Mouse (Mus musculus) embryonic fibroblast, embryonic 13.5 days (primary cell): ENCODE measurements around the gene Zfpm1. TPM values are rescaled to one million over a fixed set of nuclear protein-coding genes. Genes with fewer than 3 reads are reported as not detected.

Experiments
- H3K27ac ChIP-seq: 2 replicates; pipeline ENCODE4 v1.5.1; 2012; ENCODE audit warnings: low read length, control low read depth, inconsistent platforms; ENCODE audit not compliant: insufficient read depth
- H3K4me1 ChIP-seq: 2 replicates; pipeline ENCODE4 v1.6.1; 2011; ENCODE audit warnings: low read length; ENCODE audit not compliant: control insufficient read depth, insufficient read depth
- H3K4me3 ChIP-seq: 2 replicates; pipeline ENCODE4 v1.5.1; 2011; ENCODE audit warnings: mild to moderate bottlenecking, control low read depth, low read length; ENCODE audit not compliant: insufficient read depth
- CTCF ChIP-seq: IDR thresholded peaks from 2 replicates; pipeline ENCODE4 v1.5.1; 2011; ENCODE audit warnings: mild to moderate bottlenecking, control low read depth, low read length, moderate library complexity, borderline replicate concordance; ENCODE audit not compliant: insufficient read depth
- POLR2A ChIP-seq: IDR thresholded peaks from 2 replicates; pipeline ENCODE4 v1.6.1; 2011; ENCODE audit warnings: low read depth, mild to moderate bottlenecking, control low read depth, low read length, moderate library complexity
- polyA plus RNA-seq: library from polyadenylated mRNA; stranded (reverse); fragments of >200 nt; gene quantifications from 2 replicates; pipeline ENCODE4 v1.2.4, GENCODE M21; 2011; ENCODE audit warnings: low read depth; ENCODE audit not compliant: missing spikeins, insufficient read length

Zfpm1 gene
- polyA plus RNA-seq, 1 experiment = 10.3 TPM

DNA sequence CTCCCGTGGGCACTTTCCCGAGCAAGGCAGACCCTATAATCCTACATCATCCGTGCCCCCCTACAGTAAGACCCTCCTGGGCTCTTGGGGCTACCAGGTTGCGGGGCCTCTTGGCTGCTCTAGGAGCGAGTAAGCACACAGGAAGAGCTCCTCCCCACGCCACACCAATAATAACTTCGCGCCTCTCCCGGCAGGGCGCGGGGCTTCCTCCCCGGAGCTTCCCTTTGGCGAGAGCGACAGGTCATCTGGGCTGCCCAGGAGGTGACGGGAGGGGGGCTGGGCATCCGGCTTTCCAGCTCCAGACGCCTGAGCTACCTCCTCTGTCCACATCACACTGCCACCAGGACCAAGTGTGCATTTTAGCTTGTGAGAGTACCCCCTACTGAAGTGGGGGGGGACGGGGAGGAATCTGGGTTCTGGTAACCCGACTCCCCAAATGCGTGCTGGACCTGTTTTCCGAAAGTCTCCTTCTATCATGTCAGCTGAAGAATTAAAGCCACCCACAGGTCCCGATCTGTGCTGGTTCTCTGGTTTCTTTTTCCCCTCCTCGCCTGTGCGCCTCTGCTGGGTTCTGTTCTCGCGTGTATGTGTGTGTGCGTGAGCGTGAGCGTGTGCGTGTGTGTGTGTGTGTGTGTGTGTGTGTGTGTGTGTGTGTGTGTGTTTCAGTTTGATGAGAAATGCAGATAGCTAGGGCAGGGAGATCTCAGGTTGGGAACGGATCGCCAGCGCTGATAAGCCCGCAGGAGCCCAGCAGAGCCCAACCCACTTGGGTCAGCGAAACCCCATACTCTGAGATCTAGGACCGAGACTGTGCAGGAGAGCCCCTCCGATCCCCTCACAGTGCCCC lies 1.6 kb downstream of the Zfpm1 start:
- no peak overlapping the region for H3K27ac ChIP-seq
- TF ChIP-seq CTCF (no peak), POLR2A (peak; percentile 23; the same call in 1 of the 2 replicates)
- H3K4me1 ChIP-seq = peaks cover 13% of the 10 kb centered on the region; the same call in 1 of the 2 replicates
- H3K4me3 ChIP-seq = peak overlapping the region; percentile 61

- TF ChIP-seq POLR2A (no peak), CTCF (peak; percentile 59; the same call in 1 of the 2 replicates)
- Histone ChIP-seq H3K27ac (no peak overlapping the region), H3K4me1 (peaks cover 13% of the 10 kb centered on the region; the same call in 1 of the 2 replicates), H3K4me3 (peak overlapping the region; percentile 61)
Measured at GRCm38 (mm10) chr8:122284203-122284658, 2.3 kb downstream of the Zfpm1 start.

GRCm38 (mm10) chr8:122284659-122285261 lies 2.8 kb downstream of the Zfpm1 start:
- TF ChIP-seq POLR2A (no peak), CTCF (no peak)
- Histone ChIP-seq H3K4me3 (no peak overlapping the region), H3K27ac (no peak overlapping the region), H3K4me1 (peaks cover 13% of the 10 kb centered on the region; the same call in 1 of the 2 replicates)

- no peak overlapping the region for H3K4me3 ChIP-seq
- TF ChIP-seq POLR2A (no peak), CTCF (no peak)
- no peak overlapping the region for H3K27ac ChIP-seq
- H3K4me1 ChIP-seq = peaks cover 10% of the 10 kb centered on the region; the same call in 1 of the 2 replicates
Measured at GRCm38 (mm10) chr8:122285727-122286126, 3.8 kb downstream of the Zfpm1 start.

GRCm38 (mm10) chr8:122286899-122287298 lies 5.0 kb downstream of the Zfpm1 start:
- no peak for TF ChIP-seq POLR2A
- TF ChIP-seq CTCF = no peak
- H3K27ac ChIP-seq = no peak overlapping the region
- H3K4me3 ChIP-seq = no peak overlapping the region
- H3K4me1 ChIP-seq = peaks cover 10% of the 10 kb centered on the region; the same call in 1 of the 2 replicates

DNA sequence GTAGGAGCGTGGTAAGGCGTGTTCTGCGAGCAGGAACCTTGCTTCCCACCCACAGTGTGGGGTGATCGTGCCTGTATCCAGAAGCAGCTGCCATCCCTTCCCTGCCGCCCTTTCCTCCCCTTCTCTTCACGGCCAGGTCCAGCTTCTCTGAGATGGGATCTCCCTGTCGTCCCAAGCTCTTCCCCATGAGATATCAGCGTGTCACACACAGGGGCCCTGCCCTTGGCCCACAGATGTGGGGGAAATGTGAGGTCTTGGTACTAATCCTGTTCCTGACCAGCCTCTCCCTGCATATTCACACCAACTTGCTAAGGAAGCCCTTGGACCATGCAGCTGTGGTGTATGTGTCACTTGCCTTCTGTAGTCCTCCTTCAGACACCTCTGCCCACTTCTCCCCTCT lies 5.8 kb downstream of the Zfpm1 start:
- peaks cover 10% of the 10 kb centered on the region; the same call in 1 of the 2 replicates for H3K4me1 ChIP-seq
- no peak for TF ChIP-seq POLR2A
- TF ChIP-seq CTCF = no peak
- no peak overlapping the region for H3K27ac ChIP-seq
- no peak overlapping the region for H3K4me3 ChIP-seq

DNA sequence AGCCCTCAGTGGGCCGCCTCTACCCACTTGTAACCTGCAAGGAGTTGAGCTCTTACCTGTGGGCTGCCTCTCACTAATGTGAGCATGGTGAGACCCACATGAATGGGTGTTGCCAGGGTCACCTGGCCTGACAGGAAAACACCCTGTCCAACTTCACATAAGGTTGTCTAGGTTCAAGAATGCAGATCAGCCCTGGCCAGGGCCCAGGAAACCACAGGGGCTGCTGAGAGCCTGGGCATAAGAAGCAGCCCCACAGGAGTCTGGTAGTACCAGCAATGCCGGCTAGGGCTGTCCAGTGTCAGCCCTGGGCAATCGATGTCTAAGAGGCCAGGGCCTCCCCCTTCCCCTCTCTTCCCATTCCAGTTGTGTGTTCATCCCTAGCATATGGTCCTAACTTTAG lies 6.4 kb downstream of the Zfpm1 start:
- TF ChIP-seq POLR2A (no peak), CTCF (no peak)
- Histone ChIP-seq H3K27ac (no peak overlapping the region), H3K4me1 (peaks cover 10% of the 10 kb centered on the region; the same call in 1 of the 2 replicates), H3K4me3 (no peak overlapping the region)

DNA sequence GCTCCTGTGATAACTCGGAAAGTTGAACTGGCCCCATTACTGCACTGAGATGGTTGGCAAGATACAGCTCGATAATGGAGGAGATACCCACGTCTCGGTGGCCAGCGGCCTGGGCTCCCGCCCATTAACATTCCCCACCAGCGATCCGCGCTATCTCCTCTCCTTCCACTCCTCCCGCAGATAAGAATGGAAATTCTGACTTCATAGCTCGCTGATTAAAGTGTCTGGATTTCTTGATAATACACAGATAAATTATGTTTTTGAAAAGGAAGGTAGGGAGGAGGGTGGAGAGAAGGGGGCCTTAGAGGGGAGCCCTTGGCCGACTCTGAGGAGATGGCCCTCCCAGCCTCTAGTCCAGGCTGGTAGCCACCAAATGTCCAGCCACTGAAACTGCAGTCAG lies 9.1 kb downstream of the Zfpm1 start:
- Histone ChIP-seq H3K27ac (no peak overlapping the region), H3K4me1 (no peaks in the 10 kb centered on the region), H3K4me3 (no peak overlapping the region)
- no peak for TF ChIP-seq CTCF
- TF ChIP-seq POLR2A = no peak

DNA sequence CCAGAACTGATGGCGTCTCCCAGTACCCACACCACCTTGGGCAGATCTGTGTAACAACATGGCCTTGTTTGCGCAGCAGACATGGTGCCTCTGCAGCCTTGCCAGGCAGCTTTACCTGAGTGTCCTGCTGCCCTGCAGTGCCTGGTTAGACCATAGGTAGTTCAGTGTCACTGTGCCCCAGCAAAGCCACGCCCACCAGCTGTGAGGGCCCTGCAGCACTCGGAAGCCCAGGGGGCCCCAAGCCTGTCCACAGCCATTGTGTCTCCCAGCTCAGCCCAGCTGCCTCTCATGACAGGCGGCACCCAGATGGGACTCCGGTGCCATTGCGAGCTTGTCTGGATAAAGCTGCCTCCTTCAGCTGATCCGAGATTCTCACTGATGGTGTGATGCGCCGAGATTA lies 9.6 kb downstream of the Zfpm1 start:
- Histone ChIP-seq H3K27ac (no peak overlapping the region), H3K4me1 (0 out of 2 replicates have a peak, but pooled peaks cover 3% of the 10 kb centered on the region), H3K4me3 (no peak overlapping the region)
- TF ChIP-seq CTCF (no peak), POLR2A (no peak)
